Mouse (Mus musculus) left cerebral cortex, postnatal 4 days (tissue): ENCODE results near the gene Ddx41. TPM values are rescaled to one million over a fixed set of nuclear protein-coding genes. Genes with fewer than 3 reads are reported as not detected.
"Not testable (repeated sequence)": the region's sequence is repeated elsewhere in the genome, so short reads cannot be mapped to it uniquely, and the experiment has no call there.

Source experiments
- DNase-seq: peaks from one replicate; pipeline ENCODE4 v3.0.0-alpha.2; 2022
- intact Hi-C: fragments of 180-260 bp; cut with DNase I; formaldehyde crosslinking; loops from one replicate; pipeline ENCODE4 v1.15.1; 2025
- total RNA-seq, 2 experiments: library from RNA; stranded (reverse); gene quantifications; 2 replicates each; pipeline ENCODE4 v1.2.3; 2021

Gene Ddx41
- total RNA-seq, result 10 to 100 TPM; 51.6 to 56.5 TPM

- peak; percentile 98 for DNase-seq
- intact Hi-C loops, result no loop called here
Observed at GRCm38 (mm10) chr13:55536194-55537175, at the start of gene Ddx41. Gene Ddx41 (minus strand): TSS chr13:55536658.

- DNase-seq, result no peak
- intact Hi-C loops, result no loop called here
Observed at GRCm38 (mm10) chr13:55578086-55578485, 41.6 kb upstream of the Ddx41 start.

GRCm38 (mm10) chr13:55576872-55577271 is 40.4 kb upstream of the Ddx41 start:
- DNase-seq, intact Hi-C loops: not testable (repeated sequence)

GRCm38 (mm10) chr13:55575932-55576331 is 39.5 kb upstream of the Ddx41 start:
- DNase-seq, result no peak
- intact Hi-C loops, result no loop called here

- DNase-seq, result no peak
Observed at GRCm38 (mm10) chr13:55574321-55574720, 37.9 kb upstream of the Ddx41 start.

GRCm38 (mm10) chr13:55573432-55573831 is 37.0 kb upstream of the Ddx41 start, which contains the start of gene Tmed9:
Gene Tmed9 (plus strand): TSS chr13:55573732.
- DNase-seq, result no peak
- intact Hi-C loops, result no loop called here

More at GRCm38 (mm10) chr13:55574321-55574720, 37.9 kb upstream of the Ddx41 start:
- intact Hi-C loops, result no loop called here

GRCm38 (mm10) chr13:55571977-55572376 is 35.5 kb upstream of the Ddx41 start:
- intact Hi-C loops, result no loop called here
- DNase-seq, result no peak

- DNase-seq, result peak; percentile 97
- intact Hi-C loops, result no loop called here
Observed at GRCm38 (mm10) chr13:55571027-55571751, 34.7 kb upstream of the Ddx41 start, which contains the start of gene Fam193b. Gene Fam193b (minus strand): TSS chr13:55571120.

- intact Hi-C loops, result no loop called here
- peak; percentile 61 for DNase-seq
Observed at GRCm38 (mm10) chr13:55570286-55570973, 34.0 kb upstream of the Ddx41 start.

GRCm38 (mm10) chr13:55569726-55570285 is 33.3 kb upstream of the Ddx41 start:
- peak; percentile 44 for DNase-seq
- intact Hi-C loops, result no loop called here

GRCm38 (mm10) chr13:55568524-55568923 is 32.1 kb upstream of the Ddx41 start:
- DNase-seq, intact Hi-C loops: not testable (repeated sequence)

GRCm38 (mm10) chr13:55567949-55568348 is 31.5 kb upstream of the Ddx41 start:
- DNase-seq, result no peak
- intact Hi-C loops, result no loop called here

- intact Hi-C loops, result no loop called here
- no peak for DNase-seq
Observed at GRCm38 (mm10) chr13:55567001-55567400, 30.5 kb upstream of the Ddx41 start.

- intact Hi-C loops, result no loop called here
- no peak for DNase-seq
Observed at GRCm38 (mm10) chr13:55563266-55563879, 26.9 kb upstream of the Ddx41 start.

GRCm38 (mm10) chr13:55557499-55557898 is 21.0 kb upstream of the Ddx41 start:
- intact Hi-C loops, result no loop called here
- no peak for DNase-seq

GRCm38 (mm10) chr13:55555921-55556320 is 19.5 kb upstream of the Ddx41 start:
- DNase-seq, result no peak
- intact Hi-C loops, result no loop called here

GRCm38 (mm10) chr13:55549061-55549460 is 12.6 kb upstream of the Ddx41 start:
- intact Hi-C loops, result no loop called here
- no peak for DNase-seq

- DNase-seq, result no peak
- intact Hi-C loops, result no loop called here
Observed at GRCm38 (mm10) chr13:55548426-55548825, 12.0 kb upstream of the Ddx41 start.

GRCm38 (mm10) chr13:55547916-55548315 is 11.5 kb upstream of the Ddx41 start:
- intact Hi-C loops, result no loop called here
- no peak for DNase-seq

- DNase-seq, result no peak
- intact Hi-C loops, result no loop called here
Observed at GRCm38 (mm10) chr13:55544792-55545191, 8.3 kb upstream of the Ddx41 start.
